Mouse (Mus musculus) embryonic facial prominence, embryonic 11.5 days (tissue): ENCODE measurements at regions not wholly inside any gene's neighbourhood (a gene's known extent, or its start where the extent isn't known, plus 50 kb on each side); places are given as distances from the start of the nearest gene placed in this dataset.

Experiments
- ATAC-seq: fragments of 200-750 bp; cut with Nextera tagmentation; replicated peaks from 2 replicates; pipeline ENCODE4 v1.8.0; 2017; ENCODE audit warnings: low read depth; ENCODE audit not compliant: insufficient number of reproducible peaks, low FRiP score, low TSS enrichment
- DNase-seq: peaks from one replicate; pipeline ENCODE4 v3.0.0-alpha.2; 2015; ENCODE audit warnings: low spot score
- H3K27ac ChIP-seq: fragments of 300-500 bp; sonication (generic); replicated peaks from 2 replicates; pipeline ENCODE4 v1.5.1; 2014; ENCODE audit warnings: mild to moderate bottlenecking, low read depth, low read length, control low read depth
- H3K27me3 ChIP-seq: fragments of 300-500 bp; sonication (generic); 2 replicates; pipeline ENCODE4 v1.6.1; 2014; ENCODE audit warnings: mild to moderate bottlenecking, low read length, moderate library complexity, mixed read lengths; ENCODE audit not compliant: control insufficient read depth, insufficient read depth
- H3K36me3 ChIP-seq: fragments of 300-500 bp; sonication (generic); replicated peaks from 2 replicates; pipeline ENCODE4 v1.6.1; 2014; ENCODE audit warnings: low read depth, mild to moderate bottlenecking, low read length, moderate library complexity, mixed read lengths; ENCODE audit not compliant: control insufficient read depth, insufficient read depth
- H3K4me1 ChIP-seq: fragments of 300-500 bp; sonication (generic); 2 replicates; pipeline ENCODE4 v1.6.1; 2014; ENCODE audit warnings: low read length, mixed read lengths; ENCODE audit not compliant: control insufficient read depth, insufficient read depth
- H3K4me2 ChIP-seq: fragments of 300-500 bp; sonication (generic); 2 replicates; pipeline ENCODE4 v1.6.1; 2014; ENCODE audit warnings: low read depth, mild to moderate bottlenecking, control low read depth, low read length, moderate library complexity
- H3K4me3 ChIP-seq: fragments of 300-500 bp; sonication (generic); 2 replicates; pipeline ENCODE4 v1.5.1; 2014; ENCODE audit warnings: low read depth, low read length, control low read depth
- H3K9ac ChIP-seq: fragments of 300-500 bp; sonication (generic); replicated peaks from 2 replicates; pipeline ENCODE4 v1.6.1; 2014; ENCODE audit warnings: mild to moderate bottlenecking, control low read depth, low read length
- H3K9me3 ChIP-seq: fragments of 300-500 bp; sonication (generic); replicated peaks from 2 replicates; pipeline ENCODE4 v1.6.1; 2016; ENCODE audit warnings: mild to moderate bottlenecking, low read length, inconsistent platforms, mixed read lengths; ENCODE audit not compliant: control insufficient read depth
- WGBS: fragments of 180-500 bp; shearing (Covaris S2); extraction: QIAGEN DNeasy Blood & Tissue Kit; methylation state at CpG from one replicate; pipeline ENCODE4 v1.1.7; 2014; 5-methylcytosine and 5-hydroxymethylcytosine counted together

GRCm38 (mm10) chr19:49115484-49115883 is 909.7 kb downstream of the Sorcs3 start:
- WGBS, result 65% methylated on average over 1 of the region's 1 CpGs
- H3K9ac ChIP-seq, result no peak overlapping the region
- H3K4me3 ChIP-seq, result no peak overlapping the region
- no peak overlapping the region for H3K4me2 ChIP-seq
- DNase-seq (no peak), ATAC-seq (no peak)
- no peak overlapping the region for H3K27ac ChIP-seq
- H3K9me3 ChIP-seq, result no peaks in the 10 kb centered on the region
- no peaks in the 10 kb centered on the region for H3K36me3 ChIP-seq
- H3K4me1 ChIP-seq, result no peaks in the 10 kb centered on the region
- H3K27me3 ChIP-seq, result no peaks in the 10 kb centered on the region

GRCm38 (mm10) chr19:49131664-49132063 is 925.8 kb downstream of the Sorcs3 start:
- H3K9ac ChIP-seq, result no peak overlapping the region
- H3K9me3 ChIP-seq, result no peaks in the 10 kb centered on the region
- DNase-seq (no peak), ATAC-seq (no peak)
- H3K27me3 ChIP-seq, result no peaks in the 10 kb centered on the region
- H3K36me3 ChIP-seq, result no peaks in the 10 kb centered on the region
- no peak overlapping the region for H3K4me2 ChIP-seq
- 51% methylated on average over 4 of the region's 4 CpGs for WGBS
- H3K27ac ChIP-seq, result no peak overlapping the region
- no peaks in the 10 kb centered on the region for H3K4me1 ChIP-seq
- H3K4me3 ChIP-seq, result no peak overlapping the region

- Histone ChIP-seq H3K4me1 (no peaks in the 10 kb centered on the region), H3K4me3 (no peak overlapping the region), H3K27ac (no peak overlapping the region), H3K9me3 (no peaks in the 10 kb centered on the region), H3K4me2 (no peak overlapping the region), H3K27me3 (no peaks in the 10 kb centered on the region), H3K9ac (no peak overlapping the region), H3K36me3 (no peaks in the 10 kb centered on the region)
- ATAC-seq (no peak), DNase-seq (no peak)
- 72% methylated on average over 2 of the region's 2 CpGs for WGBS
Observed at GRCm38 (mm10) chr19:49172078-49172477, 966.3 kb downstream of the Sorcs3 start.

- DNase-seq (no peak), ATAC-seq (no peak)
- Histone ChIP-seq H3K4me2 (no peak overlapping the region), H3K27ac (no peak overlapping the region), H3K9ac (no peak overlapping the region), H3K4me3 (no peak overlapping the region), H3K27me3 (no peaks in the 10 kb centered on the region), H3K36me3 (no peaks in the 10 kb centered on the region), H3K4me1 (no peaks in the 10 kb centered on the region), H3K9me3 (no peaks in the 10 kb centered on the region)
- 78% methylated on average over 3 of the region's 3 CpGs for WGBS
Observed at GRCm38 (mm10) chr19:49207971-49208370, 1002.1 kb downstream of the Sorcs3 start.

- no peak overlapping the region for H3K9ac ChIP-seq
- no peak overlapping the region for H3K4me3 ChIP-seq
- WGBS, result 70% methylated on average over 2 of the region's 2 CpGs
- H3K27ac ChIP-seq, result no peak overlapping the region
- H3K27me3 ChIP-seq, result no peaks in the 10 kb centered on the region
- no peaks in the 10 kb centered on the region for H3K9me3 ChIP-seq
- no peak for DNase-seq
- H3K36me3 ChIP-seq, result no peaks in the 10 kb centered on the region
- H3K4me2 ChIP-seq, result no peak overlapping the region
- H3K4me1 ChIP-seq, result no peaks in the 10 kb centered on the region
- ATAC-seq, result no peak
Observed at GRCm38 (mm10) chr19:49242601-49243000, 1036.8 kb downstream of the Sorcs3 start.

GRCm38 (mm10) chr19:49245114-49245714 is 1039.4 kb downstream of the Sorcs3 start:
- H3K36me3 ChIP-seq, result no peaks in the 10 kb centered on the region
- H3K4me2 ChIP-seq, result no peak overlapping the region
- H3K4me3 ChIP-seq, result no peak overlapping the region
- no peaks in the 10 kb centered on the region for H3K9me3 ChIP-seq
- no peaks in the 10 kb centered on the region for H3K4me1 ChIP-seq
- DNase-seq (no peak), ATAC-seq (no peak)
- H3K27me3 ChIP-seq, result no peaks in the 10 kb centered on the region
- 79% methylated on average over 3 of the region's 3 CpGs for WGBS
- no peak overlapping the region for H3K27ac ChIP-seq
- no peak overlapping the region for H3K9ac ChIP-seq

- Histone ChIP-seq H3K9me3 (no peaks in the 10 kb centered on the region), H3K36me3 (no peaks in the 10 kb centered on the region), H3K27me3 (no peaks in the 10 kb centered on the region), H3K4me3 (no peak overlapping the region), H3K4me1 (no peaks in the 10 kb centered on the region), H3K27ac (no peak overlapping the region), H3K9ac (no peak overlapping the region), H3K4me2 (no peak overlapping the region)
- DNase-seq (no peak), ATAC-seq (no peak)
- WGBS, result 70% methylated on average over 1 of the region's 1 CpGs
Observed at GRCm38 (mm10) chr19:49264616-49265015, 1058.8 kb downstream of the Sorcs3 start.

GRCm38 (mm10) chr19:49267864-49268480 is 1062.1 kb downstream of the Sorcs3 start:
- ATAC-seq, result no peak
- no peak overlapping the region for H3K27ac ChIP-seq
- H3K4me3 ChIP-seq, result no peak overlapping the region
- WGBS, result 59% methylated on average over 8 of the region's 8 CpGs
- DNase-seq, result no peak
- H3K27me3 ChIP-seq, result no peaks in the 10 kb centered on the region
- no peak overlapping the region for H3K4me2 ChIP-seq
- H3K9me3 ChIP-seq, result no peaks in the 10 kb centered on the region
- no peak overlapping the region for H3K9ac ChIP-seq
- no peaks in the 10 kb centered on the region for H3K36me3 ChIP-seq
- H3K4me1 ChIP-seq, result no peaks in the 10 kb centered on the region
